Mouse (Mus musculus): ENCODE measurements around the gene Polr2l. TPM values are rescaled to one million over a fixed set of nuclear protein-coding genes. Genes with fewer than 3 reads are reported as not detected.

Gene Polr2l
- 43.2 TPM for polyA plus RNA-seq (2017; shearing (Covaris generic))

GRCm38 (mm10) chr7:141475011-141475804, at the start of gene Polr2l, which contains the start of gene Tspan4:
Polr2l (minus strand) TSS chr7:141475132.
Tspan4 (plus strand) TSS chr7:141475240.

DNA sequence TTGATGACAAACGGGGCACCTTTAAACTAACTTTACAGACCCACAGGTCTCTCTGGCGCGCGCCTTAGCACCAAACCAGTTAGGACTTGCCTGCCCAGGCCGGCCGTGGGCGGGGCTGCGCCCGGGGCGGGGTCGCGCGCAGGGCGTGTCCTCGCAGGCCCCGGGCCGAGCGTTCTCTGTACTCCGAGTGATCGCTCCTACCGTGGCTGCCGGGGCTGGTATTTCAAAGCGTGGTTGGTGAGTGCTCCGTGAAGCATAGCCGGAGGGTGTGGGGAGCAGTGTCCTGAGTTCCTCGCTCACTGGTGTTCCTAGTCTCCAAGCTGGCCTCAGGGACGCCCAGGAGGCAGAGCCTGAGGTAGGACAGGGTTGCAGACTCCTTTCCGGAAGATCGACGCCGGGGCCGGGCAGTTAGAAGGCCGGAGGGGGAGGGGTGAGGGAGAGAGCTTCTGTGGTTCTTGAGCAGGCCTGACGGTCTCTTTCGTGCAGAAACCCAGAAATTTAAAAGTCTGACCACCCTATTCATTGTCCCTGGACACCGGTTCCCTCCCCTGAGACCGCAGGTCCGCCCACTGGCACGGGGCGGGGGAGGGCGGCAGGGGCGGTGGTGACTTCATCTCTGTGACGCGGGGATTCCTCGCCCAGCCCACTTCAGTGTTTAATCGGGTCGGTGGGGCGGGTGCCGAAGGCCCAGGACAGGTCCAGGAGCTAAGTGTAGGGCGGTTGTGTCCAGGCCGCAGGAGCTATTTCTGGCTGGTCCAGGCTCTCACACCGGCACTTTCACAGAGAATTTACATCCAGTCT, 7.5 kb downstream of the Polr2l start, which contains the start of gene Cd151:
Gene Cd151, plus strand, starts transcription at position 163 of the 801 bp plus-strand sequence.

GRCm38 (mm10) chr7:141460391-141461113, 14.4 kb downstream of the Polr2l start, which contains the start of gene Cracr2b:
Cracr2b (plus strand) TSS chr7:141461094.

DNA sequence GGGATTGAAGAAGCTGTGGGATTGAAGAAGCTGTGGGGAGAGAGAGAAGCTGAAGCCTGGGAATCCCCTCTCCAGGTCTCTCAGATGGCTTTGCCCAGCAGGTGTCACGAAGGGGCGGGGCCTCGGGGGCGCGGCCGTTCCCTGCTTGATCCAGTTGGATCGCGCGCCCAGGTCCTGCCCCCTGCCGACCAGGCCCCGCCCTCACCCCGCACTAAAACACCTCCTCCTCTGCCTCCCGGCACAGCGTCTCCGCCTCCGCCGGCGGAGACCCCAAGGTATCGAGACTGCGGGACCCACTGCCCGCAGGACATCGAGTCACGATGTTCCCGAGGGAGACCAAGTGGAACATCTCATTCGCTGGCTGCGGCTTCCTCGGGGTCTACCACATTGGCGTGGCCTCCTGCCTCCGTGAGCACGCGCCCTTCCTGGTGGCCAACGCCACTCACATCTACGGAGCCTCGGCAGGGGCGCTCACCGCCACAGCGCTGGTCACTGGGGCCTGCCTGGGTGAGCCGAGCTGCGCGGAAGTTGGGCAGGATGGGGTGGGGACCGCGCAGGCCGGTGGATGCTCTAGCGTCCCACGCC, 19.9 kb downstream of the Polr2l start, which contains the start of gene Pnpla2:
Gene Pnpla2, plus strand, starts transcription at position 232 of the 585 bp plus-strand sequence.

GRCm38 (mm10) chr7:141447110-141447991, 27.6 kb downstream of the Polr2l start, which contains the start of gene Rplp2:
Rplp2 (plus strand) TSS chr7:141447370.

GRCm38 (mm10) chr7:141443828-141444237, 31.1 kb downstream of the Polr2l start, which contains the start of gene Pidd1:
Pidd1 (minus strand) TSS chr7:141444025.

GRCm38 (mm10) chr7:141437178-141438120, 37.5 kb downstream of the Polr2l start, which contains the start of gene Slc25a22:
Slc25a22 (minus strand) TSS chr7:141437892.

DNA sequence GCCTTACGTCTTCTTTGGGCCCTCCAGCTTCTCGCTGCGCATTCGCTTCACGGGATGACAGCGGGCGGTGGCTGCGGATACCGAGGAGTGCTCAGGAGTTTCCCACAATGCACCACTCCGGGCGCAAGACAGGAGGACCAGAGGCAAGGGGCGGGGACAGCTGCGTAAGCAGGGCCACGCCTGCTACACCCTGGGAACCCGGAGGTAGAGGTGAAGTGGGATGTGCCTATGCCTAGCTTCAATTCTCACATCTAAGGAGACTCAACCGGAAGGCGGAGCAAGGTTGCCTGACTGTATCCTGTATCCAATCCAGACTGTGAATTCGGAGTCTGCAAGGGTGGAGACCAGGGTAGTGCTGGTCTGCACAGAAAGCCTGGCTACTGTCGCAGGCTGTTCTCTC, 45.6 kb downstream of the Polr2l start, which contains the start of gene Cend1:
Gene Cend1, minus strand, starts transcription at position 182 of the 400 bp plus-strand sequence.

Other genes starting within 250 kb of the Polr2l start
- gene Phrf1, start 246.3 kb downstream of the Polr2l start, polyA plus RNA-seq (2017; shearing (Covaris generic)) = 122 TPM
- gene Irf7, start 208.7 kb downstream of the Polr2l start, polyA plus RNA-seq (2017; shearing (Covaris generic)) = 160 TPM
- not detected for gene Cdhr5, start 198.3 kb downstream of the Polr2l start, polyA plus RNA-seq (2017; shearing (Covaris generic))
- gene Sct, start 196.0 kb downstream of the Polr2l start, polyA plus RNA-seq (2017; shearing (Covaris generic)) = not detected
- not detected for gene Drd4, start 183.1 kb downstream of the Polr2l start, polyA plus RNA-seq (2017; shearing (Covaris generic))
- 15.6 TPM for gene Deaf1, start 147.4 kb downstream of the Polr2l start, polyA plus RNA-seq (2017; shearing (Covaris generic))
- 48.1 TPM for gene Tmem80, start 147.4 kb downstream of the Polr2l start, polyA plus RNA-seq (2017; shearing (Covaris generic))
- gene Eps8l2, start 136.3 kb downstream of the Polr2l start, polyA plus RNA-seq (2017; shearing (Covaris generic)) = not detected
- gene Taldo1, start 82.9 kb downstream of the Polr2l start, polyA plus RNA-seq (2017; shearing (Covaris generic)) = 372 TPM
- 91.0 TPM for gene Gatd1, start 61.0 kb downstream of the Polr2l start, polyA plus RNA-seq (2017; shearing (Covaris generic))
- 0.27 TPM for gene Cend1, start 45.6 kb downstream of the Polr2l start, polyA plus RNA-seq (2017; shearing (Covaris generic))
- gene Slc25a22, start 37.2 kb downstream of the Polr2l start, polyA plus RNA-seq (2017; shearing (Covaris generic)) = 87.4 TPM
- gene Pidd1, start 31.1 kb downstream of the Polr2l start, polyA plus RNA-seq (2017; shearing (Covaris generic)) = 16.1 TPM
- 2,295 TPM for gene Rplp2, start 27.8 kb downstream of the Polr2l start, polyA plus RNA-seq (2017; shearing (Covaris generic))
- 109 TPM for gene Pnpla2, start 19.9 kb downstream of the Polr2l start, polyA plus RNA-seq (2017; shearing (Covaris generic))
- not detected for gene Cracr2b, start 14.0 kb downstream of the Polr2l start, polyA plus RNA-seq (2017; shearing (Covaris generic))
- 8.3 TPM for gene Cd151, start 7.7 kb downstream of the Polr2l start, polyA plus RNA-seq (2017; shearing (Covaris generic))
- 1.9 TPM for gene Tspan4, start 108 bp upstream of the Polr2l start, polyA plus RNA-seq (2017; shearing (Covaris generic))
- 21.2 TPM for gene Chid1, start 64.7 kb upstream of the Polr2l start, polyA plus RNA-seq (2017; shearing (Covaris generic))
- gene Ap2a2, start 87.0 kb upstream of the Polr2l start, polyA plus RNA-seq (2017; shearing (Covaris generic)) = 15.8 TPM
- gene Muc6, start 180.2 kb upstream of the Polr2l start, polyA plus RNA-seq (2017; shearing (Covaris generic)) = 0.12 TPM
- not detected for gene Muc2, start 215.2 kb upstream of the Polr2l start, polyA plus RNA-seq (2017; shearing (Covaris generic))